Mouse (Mus musculus): ENCODE results near the gene Methig1. TPM values are rescaled to one million over a fixed set of nuclear protein-coding genes. Genes with fewer than 3 reads are reported as not detected.

The Methig1 gene
- not detected for polyA plus RNA-seq (2017; shearing (Covaris generic))

GRCm38 (mm10) chr15:100352711-100353250, at the start of gene Methig1, which contains the start of gene Mettl7a2:
Methig1 (plus strand) TSS chr15:100353149.
Mettl7a2 (plus strand) TSS chr15:100353200.

DNA sequence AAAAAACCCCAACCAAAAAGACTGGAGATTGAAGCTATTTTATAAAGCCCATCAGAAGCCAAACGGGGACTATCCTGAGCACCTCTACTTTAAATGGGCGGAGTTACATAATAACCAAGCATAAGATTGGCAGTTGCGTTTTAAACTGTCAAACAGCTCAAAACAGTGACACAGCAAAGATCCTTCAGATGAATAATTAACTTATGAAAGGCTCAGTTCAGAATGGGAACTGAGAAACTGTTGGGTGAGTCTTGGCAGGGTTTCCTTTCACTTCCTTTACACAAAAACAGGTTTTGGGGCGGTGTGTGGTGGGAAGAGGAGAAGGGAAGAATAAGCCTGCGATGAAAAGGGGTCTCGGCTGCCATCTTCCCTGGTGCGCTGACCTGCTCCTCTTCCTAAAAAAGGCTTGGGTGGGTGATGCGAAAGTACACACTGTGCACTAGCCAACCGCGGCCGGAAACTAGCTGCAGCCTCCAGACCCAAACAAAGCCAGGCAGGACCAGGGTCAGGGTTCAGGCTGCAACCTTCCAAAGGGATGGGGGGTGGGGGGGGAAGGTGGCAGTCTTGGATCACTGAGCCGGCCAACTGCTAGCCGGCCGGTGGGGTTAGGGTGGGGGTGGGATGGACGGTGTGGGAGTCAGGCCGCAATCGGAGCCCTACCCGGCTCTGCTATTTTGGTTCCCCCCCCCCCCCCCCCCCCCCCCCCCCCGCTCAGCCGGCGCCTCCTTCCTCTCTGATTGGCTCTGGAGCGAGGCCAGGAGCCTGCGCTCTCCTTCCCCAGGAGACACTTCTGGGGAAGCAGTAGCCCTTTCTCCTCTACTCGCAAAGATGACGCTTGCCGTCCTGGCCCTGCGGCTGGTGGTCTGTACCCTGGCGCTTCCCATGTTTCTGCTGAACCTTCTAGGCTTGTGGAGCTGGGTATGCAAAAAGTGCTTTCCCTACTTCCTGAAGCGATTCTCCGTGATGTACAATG, 48.6 kb upstream of the Methig1 start, which contains the start of gene Mettl7a1:
Mettl7a1 (plus strand) TSS at position 122 of the 973 bp plus-strand sequence.

DNA sequence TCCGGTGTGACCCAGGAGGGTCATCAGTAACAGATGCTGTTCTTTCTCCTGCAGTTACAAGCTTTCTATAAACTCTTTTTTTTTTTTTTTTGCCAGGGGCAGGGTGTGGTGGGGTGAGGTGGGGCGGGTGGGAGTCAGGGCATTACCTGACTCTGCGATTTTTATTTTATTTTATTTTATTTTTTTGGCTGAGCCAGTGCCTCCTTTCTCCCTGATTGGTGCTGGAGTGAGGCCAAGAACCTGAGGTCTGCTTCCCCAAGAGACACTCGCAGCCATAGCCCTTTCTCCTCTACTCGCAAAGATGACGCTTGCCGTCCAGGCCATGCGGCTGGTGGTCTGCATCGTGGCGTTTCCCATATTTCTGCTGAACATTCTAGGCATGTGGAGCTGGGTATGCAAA, 18.3 kb upstream of the Methig1 start, which contains the start of gene Mettl7a3:
Mettl7a3 (plus strand) TSS at position 301 of the 400 bp plus-strand sequence.

GRCm38 (mm10) chr15:100364242-100364641, 11.3 kb downstream of the Methig1 start, which contains the start of gene Higd1c:
Higd1c (plus strand) TSS chr15:100364542.

DNA sequence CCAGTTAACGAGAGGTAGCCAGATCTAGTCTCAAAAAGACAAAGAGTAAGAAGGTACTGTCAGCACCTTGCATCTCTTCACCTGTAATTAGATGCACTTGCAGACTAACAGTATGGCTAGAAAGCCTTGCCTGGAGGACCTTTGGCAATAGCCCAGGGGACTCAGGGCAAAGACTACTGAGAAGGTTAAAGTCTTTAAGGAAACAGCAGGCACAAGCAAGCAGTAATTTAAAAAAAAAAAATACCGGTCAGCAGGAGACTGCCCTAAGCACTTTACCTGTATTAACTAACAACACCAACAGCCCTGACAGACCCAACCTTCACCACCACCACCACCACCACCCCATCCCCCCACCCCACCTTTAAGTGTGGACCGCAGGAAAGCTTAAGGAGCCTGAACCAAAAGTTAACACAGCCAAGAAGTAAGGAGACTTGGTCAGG, 68.8 kb downstream of the Methig1 start, which contains the start of gene Gm5475:
Gm5475 (plus strand) TSS at position 390 of the 440 bp plus-strand sequence.

DNA sequence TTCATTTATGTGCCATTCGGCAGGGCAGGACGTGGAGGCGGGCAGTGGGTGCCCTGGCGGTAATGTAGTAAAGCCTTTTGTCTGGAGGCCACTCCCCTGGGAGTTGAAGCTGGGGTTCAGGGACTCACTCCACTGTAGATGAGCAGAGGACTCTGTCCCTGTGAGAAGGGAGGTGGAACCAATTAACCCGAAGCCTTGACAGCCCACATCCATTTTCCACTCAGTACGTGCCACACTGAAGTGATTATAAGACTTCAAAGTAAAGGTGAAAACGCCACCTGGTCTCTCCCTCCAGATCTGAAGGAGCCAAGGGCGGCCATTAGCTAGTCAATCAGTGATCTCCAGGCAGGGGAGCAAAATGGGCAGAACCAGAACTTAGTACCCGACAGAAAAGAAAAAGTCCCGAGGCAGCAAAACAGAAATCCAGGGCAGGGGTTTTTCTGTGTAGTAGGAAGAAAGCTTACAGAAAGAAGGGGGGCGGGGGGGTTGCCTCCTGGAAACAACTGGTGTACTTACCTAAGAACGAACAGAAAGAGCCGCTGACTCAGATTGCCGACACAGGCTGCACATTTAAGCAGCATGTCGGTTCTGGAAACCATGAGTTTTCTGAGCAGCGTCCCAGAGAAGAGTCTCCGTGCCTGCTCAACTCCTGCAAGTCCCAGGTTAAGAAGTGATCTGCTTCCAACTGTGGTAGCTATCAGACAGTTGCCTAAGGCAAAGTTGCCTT, 71.6 kb downstream of the Methig1 start, which contains the start of gene Slc11a2:
Slc11a2 (minus strand) TSS at position 677 of the 727 bp plus-strand sequence.

Other genes starting within 250 kb of the Methig1 start
- gene Atf1, start 125.3 kb upstream of the Methig1 start, polyA plus RNA-seq (2017; shearing (Covaris generic)): 26.9 TPM
- gene Tmprss12, start 72.3 kb upstream of the Methig1 start, polyA plus RNA-seq (2017; shearing (Covaris generic)): not detected
- gene Mettl7a1, start 49.0 kb upstream of the Methig1 start, polyA plus RNA-seq (2017; shearing (Covaris generic)): 12.2 TPM
- gene Mettl7a3, start 18.2 kb upstream of the Methig1 start, polyA plus RNA-seq (2017; shearing (Covaris generic)): not detected
- gene Mettl7a2, start 51 bp downstream of the Methig1 start, polyA plus RNA-seq (2017; shearing (Covaris generic)): not detected
- gene Higd1c, start 11.4 kb downstream of the Methig1 start, polyA plus RNA-seq (2017; shearing (Covaris generic)): not detected
- 0.11 TPM for gene Gm5475, start 69.0 kb downstream of the Methig1 start, polyA plus RNA-seq (2017; shearing (Covaris generic))
- gene Slc11a2, start 71.9 kb downstream of the Methig1 start, polyA plus RNA-seq (2017; shearing (Covaris generic)): 52.8 TPM
- gene Letmd1, start 115.9 kb downstream of the Methig1 start, polyA plus RNA-seq (2017; shearing (Covaris generic)): 51.7 TPM
- 3.7 TPM for gene Csrnp2, start 142.3 kb downstream of the Methig1 start, polyA plus RNA-seq (2017; shearing (Covaris generic))
- gene Tfcp2, start 198.9 kb downstream of the Methig1 start, polyA plus RNA-seq (2017; shearing (Covaris generic)): 12.5 TPM
- gene Pou6f1, start 246.8 kb downstream of the Methig1 start, polyA plus RNA-seq (2017; shearing (Covaris generic)): 8.5 TPM